8 mouse cellular contexts compared by ENCODE assay signal in genomic region chr10:63337326-63337725, GRCm38 (mm10). TPM values are rescaled to one million over a fixed set of nuclear protein-coding genes. Genes with fewer than 3 reads are reported as not detected.
DNase-seq lines count a peak whose midpoint lies in the region; ATAC-seq and TF ChIP-seq lines count a peak whose summit lies in the region.

No protein-coding gene starts in this region.

- no peak for TF ChIP-seq CTCF in heart, adult 2 months (IDR thresholded peaks at IDR 0.05)
- no peak for TF ChIP-seq CTCF in CH12.LX (conservative IDR thresholded peaks at IDR 0.05 in 1 of 2, IDR thresholded peaks at IDR 0.05 in 1 of 2; ENCODE audit: low read depth in 2 of 2, low read length in 2 of 2)

- H3K4me2 ChIP-seq in CH12.LX (ENCODE audit: insufficient read depth, low read depth, poor library complexity, severe bottlenecking) = peak overlapping the region; percentile 54
- H3K4me2 ChIP-seq in forebrain, embryonic 15.5 days (replicated peaks) = peak overlapping the region; percentile 65
- peak overlapping the region; percentile 96 for H3K4me2 ChIP-seq in liver, embryonic 15.5 days

- TF ChIP-seq POLR2A in heart, adult 2 months (IDR thresholded peaks at IDR 0.05; ENCODE audit: insufficient read depth, low read depth, low read length) = no peak
- no peak for TF ChIP-seq POLR2A in CH12.LX (IDR thresholded peaks at IDR 0.05; ENCODE audit: low read depth, low read length)

- H3K4me3 ChIP-seq in heart, adult 2 months = peak overlapping the region; percentile 70
- H3K4me3 ChIP-seq in CH12.LX (replicated peaks in 1 of 3; ENCODE audit: low read depth in 2 of 3, low read length in 2 of 3, poor library complexity in 1 of 3) = peak overlapping the region; percentile 66 to 95 (median 69)
- peak overlapping the region; percentile 90 for H3K4me3 ChIP-seq in forebrain, embryonic 15.5 days
- H3K4me3 ChIP-seq in liver, embryonic 15.5 days (replicated peaks) = peak overlapping the region; percentile 85

- intact Hi-C loops in heart, adult 2 months (cut with DNase I) = loop anchor here (5.0 kb wide), 1 partner anchor 315 kb away; the partner anchor contains the start of genes Hnrnph3 and Pbld2

- TF ChIP-seq RAD21 in CH12.LX (IDR thresholded peaks at IDR 0.05; ENCODE audit: low read depth, low read length) = no peak

- H3K9me3 ChIP-seq in CH12.LX (replicated peaks; ENCODE audit: low read length) = peaks cover 6% of the 10 kb centered on the region
- no peaks in the 10 kb centered on the region for H3K9me3 ChIP-seq in forebrain, embryonic 15.5 days
- no peaks in the 10 kb centered on the region for H3K9me3 ChIP-seq in liver, embryonic 15.5 days (replicated peaks)

- H3K27me3 ChIP-seq in heart, adult 2 months (ENCODE audit: control insufficient read depth, insufficient read depth, low read length) = no peaks in the 10 kb centered on the region
- H3K27me3 ChIP-seq in CH12.LX (replicated peaks) = peaks cover 4% of the 10 kb centered on the region
- no peaks in the 10 kb centered on the region for H3K27me3 ChIP-seq in forebrain, embryonic 15.5 days
- no peaks in the 10 kb centered on the region for H3K27me3 ChIP-seq in liver, embryonic 15.5 days

- ATAC-seq in forebrain, embryonic 15.5 days (replicated peaks) = no peak
- no peak for ATAC-seq in liver, embryonic 15.5 days (ENCODE audit: insufficient read depth)
- ATAC-seq in granulocyte monocyte progenitor cell, adult 5-6 weeks (replicated peaks; ENCODE audit: poor library complexity, severe bottlenecking) = no peak

- H3K9ac ChIP-seq in heart, adult 2 months (ENCODE audit: low read depth, low read length) = no peak overlapping the region; the same call in 1 of the 2 replicates
- peak overlapping the region; percentile 97 for H3K9ac ChIP-seq in CH12.LX (ENCODE audit: insufficient read depth, low read depth)
- peak overlapping the region; percentile 95; the same call in 1 of the 2 replicates for H3K9ac ChIP-seq in forebrain, embryonic 15.5 days (replicated peaks)
- H3K9ac ChIP-seq in liver, embryonic 15.5 days = peak overlapping the region; percentile 90

- peaks cover 8% of the 10 kb centered on the region for H3K36me3 ChIP-seq in heart, adult 2 months (ENCODE audit: control insufficient read depth, insufficient read depth, low read length)
- peaks cover 14 to 39% of the 10 kb centered on the region in 2 experiments for H3K36me3 ChIP-seq in CH12.LX (replicated peaks in 1 of 2; ENCODE audit: control insufficient read depth in 1 of 2, insufficient read depth in 1 of 2, low read length in 1 of 2)
- H3K36me3 ChIP-seq in forebrain, embryonic 15.5 days = peaks cover 16% of the 10 kb centered on the region
- peaks cover 39% of the 10 kb centered on the region for H3K36me3 ChIP-seq in liver, embryonic 15.5 days (replicated peaks)

- no peak overlapping the region for H3K27ac ChIP-seq in heart, adult 2 months
- no peak overlapping the region for H3K27ac ChIP-seq in CH12.LX (ENCODE audit: insufficient read depth, low read depth)
- no peak overlapping the region for H3K27ac ChIP-seq in forebrain, embryonic 15.5 days (replicated peaks)
- H3K27ac ChIP-seq in liver, embryonic 15.5 days (replicated peaks) = 0 out of 2 replicates have a peak overlapping the region, but pooled peaks have one; percentile 2

- H3K79me2 ChIP-seq in heart, adult 2 months (replicated peaks; ENCODE audit: control insufficient read depth, insufficient read depth, low read length) = no peaks in the 10 kb centered on the region
- H3K79me2 ChIP-seq in CH12.LX (replicated peaks; ENCODE audit: control insufficient read depth, extremely low read depth, insufficient read depth, poor library complexity, severe bottlenecking) = peaks cover 25% of the 10 kb centered on the region

- dilution Hi-C loops in CH12.LX (cut with MboI; ENCODE audit: extremely low pct_ligation_motif_present, extremely low pct_unique_long_range_greater_than_20kb, low sequenced_read_pairs) = no loop called here

- H3K4me1 ChIP-seq in heart, adult 2 months (ENCODE audit: control insufficient read depth, insufficient read depth, low read length) = peaks cover 3% of the 10 kb centered on the region; the same call in 1 of the 2 replicates
- peaks cover 3 to 18% of the 10 kb centered on the region in 2 experiments; a peak in 3 of 4 replicates for H3K4me1 ChIP-seq in CH12.LX (ENCODE audit: control insufficient read depth in 1 of 2, insufficient read depth in 2 of 2)
- H3K4me1 ChIP-seq in forebrain, embryonic 15.5 days = peaks cover 24% of the 10 kb centered on the region
- peaks cover 25% of the 10 kb centered on the region for H3K4me1 ChIP-seq in liver, embryonic 15.5 days (replicated peaks)

- WGBS in heart, adult 2 months = 30% methylated on average over 5 of the region's 5 CpGs
- 20% methylated on average over 5 of the region's 5 CpGs for WGBS in forebrain, embryonic 15.5 days
- WGBS in liver, embryonic 15.5 days (ENCODE audit: insufficient replicate concordance) = 27% methylated on average over 5 of the region's 5 CpGs

- TF ChIP-seq EP300 in heart, adult 2 months (IDR thresholded peaks at IDR 0.05; ENCODE audit: insufficient read depth, low read depth, low read length) = no peak
- TF ChIP-seq EP300 in CH12.LX (IDR thresholded peaks at IDR 0.05; ENCODE audit: low read length) = no peak

- DNase-seq in heart, adult 2 months = no peak
- DNase-seq in heart, adult 11 months = no peak
- DNase-seq in CH12.LX (ENCODE audit: extremely low read depth) = no peak
- no peak for DNase-seq in frontal cortex, postnatal 14 days (ENCODE audit: low spot score in 2 of 2)
- no peak for DNase-seq in adrenal gland, adult 2 months

- in situ Hi-C loops in CH12.LX (cut with MboI; ENCODE audit: low pct_ligation_motif_present, low pct_unique_long_range_greater_than_20kb, low sequenced_read_pairs) = no loop called here

TF ChIP-seq in CH12.LX, 34 proteins besides CTCF, POLR2A, EP300 and RAD21:
- TF ChIP-seq ZC3H11A (IDR thresholded peaks at IDR 0.05; ENCODE audit: low read depth, low read length) (no peak), JUN (IDR thresholded peaks at IDR 0.05; ENCODE audit: insufficient read depth, low read depth, low read length) (no peak), TBP (conservative IDR thresholded peaks at IDR 0.05; ENCODE audit: low read depth, low read length) (no peak), SIN3A (IDR thresholded peaks at IDR 0.05; ENCODE audit: low read length) (0 out of 2 replicates have a peak, but pooled peaks have one; percentile 24), MXI1 (IDR thresholded peaks at IDR 0.05; ENCODE audit: low read depth, low read length) (0 out of 2 replicates have a peak, but pooled peaks have one; percentile 26)

RNA-seq across cellular contexts. Expression of gene Sirt1, which starts 44.2 kb away (rescaled TPM):
- total RNA-seq in heart, adult 2 months (2021) = 10 to 100 TPM; 10.4 to 11.5 TPM
- polyA plus RNA-seq in heart, adult 2 months (2012; rRNA removed) = 2.5 and 5.8 TPM in 2 replicates
- 11.5 and 15.6 TPM in 2 replicates for total RNA-seq in CH12.LX (2012; rRNA removed)
- total RNA-seq in CH12.LX (2014; rRNA removed) = 24.7 and 28.9 TPM in 2 replicates
- 15.7 and 17.4 TPM in 2 replicates for polyA plus RNA-seq in CH12.LX (2012; ENCODE audit: insufficient read length, low read depth)
- 4.7 and 5.2 TPM in 2 replicates for polyA plus RNA-seq in forebrain, embryonic 15.5 days (2015; fragmentation: Nextera tagmentation; extraction: Ambion mirVana)
- 3.1 and 3.5 TPM in 2 replicates for polyA plus RNA-seq in liver, embryonic 15.5 days (2015; fragmentation: Nextera tagmentation; extraction: Ambion mirVana)
- 10 to 100 TPM; 13.9 to 17.4 TPM for total RNA-seq in adrenal gland, adult 2 months (2021)
- polyA plus RNA-seq in adrenal gland, adult 2 months (2012; rRNA removed) = 1.2 and 1.4 TPM in 2 replicates
- total RNA-seq in granulocyte monocyte progenitor cell, adult 5-6 weeks (2014; fragmentation: Nextera tagmentation) = 20.4 and 31.4 TPM in 2 replicates
- 33.3 and 35.5 TPM in 2 replicates for total RNA-seq in granulocyte monocyte progenitor cell, adult 5-6 weeks (2017)

RNA-seq across cellular contexts. Expression of gene Dnajc12, which starts 44.9 kb away (rescaled TPM):
- total RNA-seq in heart, adult 2 months (2021) = 10 to 100 TPM; 11.6 to 13.5 TPM
- polyA plus RNA-seq in heart, adult 2 months (2012; rRNA removed) = 3.5 and 3.9 TPM in 2 replicates
- 3.7 and 3.8 TPM in 2 replicates for total RNA-seq in CH12.LX (2012; rRNA removed)
- total RNA-seq in CH12.LX (2014; rRNA removed) = 0.83 and 2.4 TPM in 2 replicates
- polyA plus RNA-seq in CH12.LX (2012; ENCODE audit: insufficient read length, low read depth) = 1.3 and 1.5 TPM in 2 replicates
- 7.2 and 9.0 TPM in 2 replicates for polyA plus RNA-seq in forebrain, embryonic 15.5 days (2015; fragmentation: Nextera tagmentation; extraction: Ambion mirVana)
- polyA plus RNA-seq in liver, embryonic 15.5 days (2015; fragmentation: Nextera tagmentation; extraction: Ambion mirVana) = 14.8 and 16.7 TPM in 2 replicates
- 10 to 100 TPM; 13.0 to 19.2 TPM for total RNA-seq in adrenal gland, adult 2 months (2021)
- 0.57 and 0.68 TPM in 2 replicates for polyA plus RNA-seq in adrenal gland, adult 2 months (2012; rRNA removed)
- 8.2 and 12.3 TPM in 2 replicates for total RNA-seq in granulocyte monocyte progenitor cell, adult 5-6 weeks (2014; fragmentation: Nextera tagmentation)
- 10.1 and 13.6 TPM in 2 replicates for total RNA-seq in granulocyte monocyte progenitor cell, adult 5-6 weeks (2017)
